Mouse (Mus musculus) stomach, embryonic 15.5 days (tissue): ENCODE data around the gene Maff. TPM values are rescaled to one million over a fixed set of nuclear protein-coding genes. Genes with fewer than 3 reads are reported as not detected.

Experiments used
- ATAC-seq: fragments of 200-750 bp; cut with Nextera tagmentation; 2 replicates; pipeline ENCODE4 v1.8.0; 2017; ENCODE audit warnings: low read depth, moderate number of reproducible peaks, moderate TSS enrichment; ENCODE audit not compliant: insufficient read depth, low FRiP score
- H3K27ac ChIP-seq: fragments of 300-500 bp; sonication (generic); 2 replicates; pipeline ENCODE4 v1.5.1; 2015; ENCODE audit warnings: mild to moderate bottlenecking, inconsistent platforms
- H3K27me3 ChIP-seq: fragments of 300-500 bp; sonication (generic); replicated peaks from 2 replicates; pipeline ENCODE4 v1.6.1; 2015; ENCODE audit warnings: inconsistent platforms
- H3K36me3 ChIP-seq: fragments of 300-500 bp; sonication (generic); 2 replicates; pipeline ENCODE4 v1.6.1; 2015; ENCODE audit warnings: inconsistent platforms
- H3K4me1 ChIP-seq: fragments of 300-500 bp; sonication (generic); 2 replicates; pipeline ENCODE4 v1.6.1; 2015; ENCODE audit warnings: inconsistent platforms
- H3K4me2 ChIP-seq: fragments of 300-500 bp; sonication (generic); 2 replicates; pipeline ENCODE4 v1.6.1; 2015; ENCODE audit warnings: mild to moderate bottlenecking, inconsistent platforms
- H3K4me3 ChIP-seq: fragments of 300-500 bp; sonication (generic); replicated peaks from 2 replicates; pipeline ENCODE4 v1.5.1; 2015; ENCODE audit warnings: inconsistent platforms
- H3K9ac ChIP-seq: fragments of 300-500 bp; sonication (generic); 2 replicates; pipeline ENCODE4 v1.6.1; 2015; ENCODE audit warnings: inconsistent platforms
- H3K9me3 ChIP-seq: fragments of 300-500 bp; sonication (generic); 2 replicates; pipeline ENCODE4 v1.6.1; 2016; ENCODE audit warnings: inconsistent platforms
- WGBS: fragments of 180-500 bp; shearing (Covaris S2); methylation state at CpG from one replicate; pipeline ENCODE4 v1.1.7; 2015; 5-methylcytosine and 5-hydroxymethylcytosine counted together
- microRNA counts: library from miRNA; unstranded; fragments of <30 nt; microRNA quantifications from one replicate; lab custom pipeline; 2016
- microRNA-seq: library from miRNA; unstranded; fragments of <30 nt; microRNA quantifications from one replicate; pipeline ENCODE4, GENCODE M21; 2016
- polyA plus RNA-seq: library from polyadenylated mRNA; unstranded; fragments of >200 nt; fragmentation: Nextera tagmentation; extraction: Ambion mirVana; gene quantifications from 2 replicates; pipeline ENCODE4 v1.2.1, GENCODE M21; 2015

Maff gene
- polyA plus RNA-seq, 1 experiment from 2014 or later, result 6.6 TPM

DNA sequence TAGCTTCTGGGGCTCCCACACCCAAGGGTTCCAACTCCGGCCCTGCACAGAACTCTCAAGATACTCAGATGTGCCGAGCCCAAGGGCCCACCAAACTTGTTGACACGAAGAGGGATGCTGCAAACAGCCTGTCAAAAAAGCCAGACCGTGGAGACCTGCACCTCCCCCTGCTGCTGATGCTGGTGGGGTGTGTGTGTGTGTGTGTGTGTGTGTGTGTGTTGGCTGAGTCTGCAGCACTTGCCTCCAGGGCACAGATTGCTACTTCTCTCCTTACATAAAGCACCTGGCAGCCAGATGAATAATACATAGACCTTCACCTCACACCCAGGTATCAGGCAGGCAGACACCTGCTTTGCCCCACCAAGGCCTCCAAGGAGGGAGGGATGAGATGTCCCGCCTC is 55.8 kb downstream of the Maff start:
- peak overlapping the region; percentile 87 for H3K4me2 ChIP-seq
- peak overlapping the region; percentile 81; the same call in 1 of the 2 replicates for H3K27ac ChIP-seq
- H3K9ac ChIP-seq, result peak overlapping the region; percentile 86
- no peaks in the 10 kb centered on the region for H3K36me3 ChIP-seq
- no peak for ATAC-seq
- peak overlapping the region; percentile 95 for H3K4me3 ChIP-seq
- H3K9me3 ChIP-seq, result no peaks in the 10 kb centered on the region
- H3K27me3 ChIP-seq, result no peaks in the 10 kb centered on the region
- 18% methylated on average over 5 of the region's 5 CpGs for WGBS
- H3K4me1 ChIP-seq, result peaks cover 39% of the 10 kb centered on the region

DNA sequence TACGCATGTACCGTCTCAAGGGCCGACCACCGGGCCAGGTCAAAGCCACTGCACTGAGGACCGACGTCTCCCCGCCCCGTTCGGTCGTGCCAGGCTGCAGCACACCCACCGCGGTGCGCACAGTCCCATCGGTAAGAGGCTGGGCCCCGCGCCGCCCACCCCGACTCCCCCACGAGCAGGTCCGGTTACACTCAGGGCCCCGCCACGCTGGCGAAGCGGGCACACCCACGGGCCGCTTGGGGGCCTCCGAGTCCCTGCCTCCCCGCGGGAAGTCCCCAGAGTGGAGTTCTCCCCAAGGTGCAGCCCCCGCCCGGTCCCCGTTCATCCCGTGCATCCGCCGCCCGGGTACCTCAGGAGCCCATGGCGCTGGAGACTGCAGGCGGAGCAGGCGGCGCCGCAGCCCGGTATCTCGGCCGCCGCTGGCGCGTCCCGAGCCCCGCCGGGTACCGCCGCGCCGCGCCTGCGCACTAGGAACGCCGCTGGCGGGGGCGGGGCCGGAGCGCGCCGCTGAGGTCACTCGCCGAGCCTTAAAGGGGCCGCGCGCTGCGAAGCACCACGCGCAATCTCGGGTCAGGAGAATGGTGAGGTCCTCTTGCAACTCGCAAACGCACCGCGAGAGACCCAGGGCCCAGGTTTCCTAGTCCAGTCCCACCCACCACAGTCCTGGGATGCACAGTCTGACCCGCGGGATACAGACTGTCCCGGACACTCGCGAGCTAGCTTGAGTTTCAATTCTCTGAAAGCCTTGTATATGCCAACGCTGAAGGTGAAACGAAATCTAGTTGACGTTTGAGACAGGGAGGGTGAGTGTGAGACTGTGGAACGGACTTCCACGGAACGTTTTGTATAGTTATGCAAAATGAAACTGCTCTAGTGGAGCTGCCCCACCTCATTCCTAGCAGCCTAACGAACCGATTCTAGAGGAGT is 56.7 kb downstream of the Maff start, which contains the start of gene Tmem184b:
Gene Tmem184b (minus strand): TSS at position 734 of the 927 bp plus-strand sequence.
- ATAC-seq, result peak; percentile 85
- Histone ChIP-seq H3K4me1 (peaks cover 39% of the 10 kb centered on the region), H3K4me3 (peak within 1 kb of the TSS; percentile 95), H3K27me3 (no peaks in the 10 kb centered on the region), H3K4me2 (peak within 1 kb of the TSS; percentile 87), H3K36me3 (no peaks in the 10 kb centered on the region), H3K9me3 (no peaks in the 10 kb centered on the region), H3K9ac (peak within 1 kb of the TSS; percentile 86), H3K27ac (peak within 1 kb of the TSS; percentile 81)
- under 1% methylated on average over 90 of the region's 90 CpGs for WGBS

DNA sequence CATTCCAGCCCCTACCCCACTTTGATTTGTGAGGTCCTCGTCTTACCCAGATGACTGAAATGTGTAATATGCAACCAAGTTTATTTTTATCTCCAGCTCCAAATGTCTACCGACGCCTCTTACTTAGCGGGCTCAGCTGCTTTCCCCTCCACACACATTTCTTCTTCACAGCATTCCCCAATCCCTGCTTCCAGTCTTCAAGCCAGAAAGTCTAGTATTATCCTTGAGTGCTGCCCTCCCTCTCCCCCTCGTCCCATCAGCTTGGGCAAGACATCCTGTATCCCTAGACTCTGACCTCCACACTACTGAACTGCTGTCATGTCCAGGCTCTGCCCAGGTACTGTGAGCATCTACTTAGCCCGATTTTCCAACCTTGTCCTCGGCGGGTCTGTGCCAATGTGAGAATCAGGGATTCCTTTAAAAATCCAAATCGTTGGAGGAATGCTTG is 57.4 kb downstream of the Maff start:
- H3K27me3 ChIP-seq, result no peaks in the 10 kb centered on the region
- 16% methylated on average over 9 of the region's 9 CpGs for WGBS
- H3K27ac ChIP-seq, result peak overlapping the region; percentile 81; the same call in 1 of the 2 replicates
- ATAC-seq, result no peak
- H3K4me1 ChIP-seq, result peaks cover 39% of the 10 kb centered on the region
- peak overlapping the region; percentile 87 for H3K4me2 ChIP-seq
- H3K36me3 ChIP-seq, result no peaks in the 10 kb centered on the region
- H3K4me3 ChIP-seq, result peak overlapping the region; percentile 95
- H3K9me3 ChIP-seq, result no peaks in the 10 kb centered on the region
- H3K9ac ChIP-seq, result peak overlapping the region; percentile 86; the same call in 1 of the 2 replicates

DNA sequence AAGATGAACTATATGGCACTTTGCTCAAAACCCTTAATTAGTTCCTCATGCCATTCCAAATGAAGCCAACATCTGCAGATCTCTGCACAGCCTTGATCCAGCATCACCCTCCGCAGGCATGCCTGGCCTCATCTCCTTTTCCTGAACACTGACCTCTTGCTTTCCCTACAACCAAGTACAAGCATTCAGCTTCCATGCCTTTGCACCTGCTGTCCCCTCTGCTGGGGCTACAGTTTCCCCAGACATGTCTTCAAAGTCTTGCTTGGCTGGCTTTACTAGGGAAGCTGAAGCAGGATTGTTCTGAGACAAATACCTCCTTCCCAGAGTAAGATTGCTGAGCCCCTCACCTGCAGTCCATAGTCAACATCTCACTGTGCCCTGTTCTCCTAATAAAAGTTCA is 57.9 kb downstream of the Maff start:
- no peak for ATAC-seq
- Histone ChIP-seq H3K4me1 (peaks cover 38% of the 10 kb centered on the region), H3K9me3 (no peaks in the 10 kb centered on the region), H3K9ac (no peak overlapping the region), H3K27ac (no peak overlapping the region), H3K4me2 (no peak overlapping the region; the same call in 1 of the 2 replicates), H3K36me3 (no peaks in the 10 kb centered on the region), H3K27me3 (no peaks in the 10 kb centered on the region), H3K4me3 (no peak overlapping the region)
- 74% methylated on average over 1 of the region's 1 CpGs for WGBS

DNA sequence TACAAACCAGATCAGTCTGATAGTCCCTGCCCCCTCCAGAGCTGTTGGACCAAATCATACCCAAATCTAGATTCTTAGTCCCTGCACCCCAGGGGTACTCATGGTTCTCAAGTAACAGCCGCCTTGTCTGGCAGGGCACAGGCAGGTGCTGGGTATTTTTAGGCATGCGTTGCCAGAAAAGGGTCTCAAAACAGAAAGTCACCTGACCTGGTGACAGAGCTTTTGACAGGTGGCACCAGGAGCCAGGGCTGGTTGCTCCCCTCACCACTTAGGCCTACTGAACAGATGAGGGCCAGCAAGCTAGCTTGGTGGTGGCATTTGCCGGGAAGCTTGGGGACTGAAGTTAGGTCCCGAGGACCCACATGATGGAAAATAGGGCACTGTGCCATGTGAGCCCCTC is 60.1 kb downstream of the Maff start:
- Histone ChIP-seq H3K4me1 (peaks cover 16% of the 10 kb centered on the region), H3K9ac (no peak overlapping the region), H3K4me3 (no peak overlapping the region), H3K4me2 (no peak overlapping the region), H3K9me3 (no peaks in the 10 kb centered on the region), H3K36me3 (no peaks in the 10 kb centered on the region), H3K27ac (no peak overlapping the region), H3K27me3 (no peaks in the 10 kb centered on the region)
- 83% methylated on average over 4 of the region's 4 CpGs for WGBS
- no peak for ATAC-seq

MicroRNAs within 50 kb of the gene (microRNA counts, 519-probe panel; counts per million panel counts)
- 2,304 counts per million, percentile 44 among the panel's probes with 10 or more counts for microRNA mmu-miR-1943 (lab: Ali Mortazavi, UCI)

Small RNA genes lying within 50 kb of the gene (microRNA-seq; reads per million reads assigned to microRNA genes)
- 0.97 reads per million for gene Mir1943

Other genes starting within 250 kb of the Maff start
- 11.5 and 11.9 TPM in 2 replicates for gene Micall1, start 237.7 kb upstream of the Maff start, polyA plus RNA-seq
- gene Polr2f, start 205.6 kb upstream of the Maff start, polyA plus RNA-seq, result 308 and 336 TPM in 2 replicates
- gene 1700088E04Rik, start 205.4 kb upstream of the Maff start, polyA plus RNA-seq, result 6.7 and 6.9 TPM in 2 replicates
- 9.1 and 9.7 TPM in 2 replicates for gene Sox10, start 181.4 kb upstream of the Maff start, polyA plus RNA-seq
- gene Pick1, start 117.4 kb upstream of the Maff start, polyA plus RNA-seq, result 47.6 and 51.4 TPM in 2 replicates
- gene Gm49486, start 117.2 kb upstream of the Maff start, polyA plus RNA-seq, result 0.61 and 0.65 TPM in 2 replicates
- 0.22 and 0.28 TPM in 2 replicates for gene Slc16a8, start 91.9 kb upstream of the Maff start, polyA plus RNA-seq
- gene Baiap2l2, start 61.1 kb upstream of the Maff start, polyA plus RNA-seq, result 8.4 and 9.1 TPM in 2 replicates
- gene Pla2g6, start 18.2 kb upstream of the Maff start, polyA plus RNA-seq, result 16.6 and 18.9 TPM in 2 replicates
- gene Tmem184b, start 56.9 kb downstream of the Maff start, polyA plus RNA-seq, result 58.5 and 59.9 TPM in 2 replicates
- 63.7 and 66.0 TPM in 2 replicates for gene Csnk1e, start 108.9 kb downstream of the Maff start, polyA plus RNA-seq
- gene Kcnj4, start 158.6 kb downstream of the Maff start, polyA plus RNA-seq, result 0.05 TPM in 1 of 2 replicates, not detected in the other
- 96.2 and 98.2 TPM in 2 replicates for gene Kdelr3, start 169.8 kb downstream of the Maff start, polyA plus RNA-seq
- gene Ddx17, start 200.1 kb downstream of the Maff start, polyA plus RNA-seq, result 48.5 and 51.4 TPM in 2 replicates